In the genomic region with DNA sequence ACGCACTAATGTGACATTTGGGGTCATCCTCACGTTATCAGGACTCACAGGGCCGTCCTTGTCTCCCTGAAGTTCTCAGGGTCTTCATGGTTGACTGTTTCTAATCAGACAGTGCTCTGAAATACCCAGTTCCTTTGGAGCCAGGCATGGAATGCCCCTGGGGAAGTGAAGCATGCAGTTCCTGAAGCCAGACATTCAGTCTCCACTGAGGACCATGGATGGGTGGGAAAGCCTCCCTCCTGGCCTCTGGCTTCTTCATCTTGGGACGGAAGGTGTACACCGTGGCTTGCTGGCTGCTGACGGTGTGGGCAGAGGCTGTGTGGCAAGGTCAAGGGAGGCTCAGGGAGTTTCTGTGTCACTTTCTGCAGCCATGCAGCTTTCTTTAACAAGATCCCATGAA, we compare ENCODE assay signal across 17 mouse cellular contexts.
DNase-seq lines count a peak whose midpoint lies in the region; ATAC-seq lines count a peak whose summit lies in the region.
"Had no signal": no experiment of that assay in that cellular context is flagged by ENCODE, and none has a peak within 500 bp of the region (broad histone marks: within the 10 kb centered on the region; RNA-seq: fewer than 3 reads in every experiment).

No protein-coding gene starts in this region.

- H3K9ac ChIP-seq in midbrain, embryonic 11.5 days (ENCODE audit: low read length), result no peak overlapping the region
- H3K9ac ChIP-seq in midbrain, embryonic 14.5 days (replicated peaks; ENCODE audit: low read length), result no peak overlapping the region
- H3K9ac ChIP-seq in kidney, embryonic 15.5 days, result no peak overlapping the region
- H3K9ac ChIP-seq in stomach, embryonic 16.5 days (ENCODE audit: low read length), result no peak overlapping the region
- H3K9ac ChIP-seq in forebrain, embryonic 13.5 days, result no peak overlapping the region
- H3K9ac ChIP-seq: heart, embryonic 13.5 days; hindbrain, embryonic 13.5 days; liver, embryonic 13.5 days; neural tube, embryonic 12.5 days had no signal

- peak overlapping the region; percentile 62 for H3K27ac ChIP-seq in heart, embryonic 10.5 days
- H3K27ac ChIP-seq in midbrain, embryonic 11.5 days (ENCODE audit: low read depth, low read length), result no peak overlapping the region
- H3K27ac ChIP-seq in midbrain, embryonic 14.5 days (replicated peaks; ENCODE audit: low read depth, low read length), result no peak overlapping the region
- H3K27ac ChIP-seq in kidney, embryonic 15.5 days, result peak overlapping the region; percentile 83
- H3K27ac ChIP-seq in stomach, embryonic 16.5 days (ENCODE audit: low read length), result peak overlapping the region; percentile 13; the same call in 1 of the 2 replicates
- no peak overlapping the region for H3K27ac ChIP-seq in forebrain, embryonic 13.5 days
- H3K27ac ChIP-seq: hindbrain, embryonic 13.5 days; liver, embryonic 13.5 days; macrophage; neural tube, embryonic 12.5 days had no signal

- H3K4me3 ChIP-seq in heart, embryonic 10.5 days, result no peak overlapping the region
- no peak overlapping the region for H3K4me3 ChIP-seq in midbrain, embryonic 11.5 days (ENCODE audit: low read depth, low read length)
- H3K4me3 ChIP-seq in midbrain, embryonic 14.5 days (replicated peaks; ENCODE audit: low read depth, low read length), result no peak overlapping the region
- H3K4me3 ChIP-seq in kidney, embryonic 15.5 days (replicated peaks), result no peak overlapping the region
- no peak overlapping the region for H3K4me3 ChIP-seq in stomach, embryonic 16.5 days (replicated peaks; ENCODE audit: low read length)
- no peak overlapping the region for H3K4me3 ChIP-seq in forebrain, embryonic 13.5 days
- H3K4me3 ChIP-seq: heart, embryonic 13.5 days; hindbrain, embryonic 13.5 days; liver, embryonic 13.5 days; neural tube, embryonic 12.5 days had no signal

- no peaks in the 10 kb centered on the region for H3K27me3 ChIP-seq in heart, embryonic 10.5 days (ENCODE audit: insufficient read depth, poor library complexity, severe bottlenecking)
- no peaks in the 10 kb centered on the region for H3K27me3 ChIP-seq in midbrain, embryonic 11.5 days (ENCODE audit: control insufficient read depth, insufficient read depth, low read length)
- no peaks in the 10 kb centered on the region for H3K27me3 ChIP-seq in midbrain, embryonic 14.5 days (ENCODE audit: control insufficient read depth, insufficient read depth, low read length)
- H3K27me3 ChIP-seq in kidney, embryonic 15.5 days, result no peaks in the 10 kb centered on the region
- H3K27me3 ChIP-seq in stomach, embryonic 16.5 days (ENCODE audit: control insufficient read depth, insufficient read depth, low read length), result no peaks in the 10 kb centered on the region
- H3K27me3 ChIP-seq in forebrain, embryonic 13.5 days, result no peaks in the 10 kb centered on the region
- H3K27me3 ChIP-seq: heart, embryonic 13.5 days; liver, embryonic 13.5 days had no signal

- WGBS in heart, embryonic 10.5 days, result 56% methylated on average over 6 of the region's 6 CpGs
- WGBS in midbrain, embryonic 11.5 days, result 58% methylated on average over 6 of the region's 6 CpGs
- WGBS in midbrain, embryonic 14.5 days, result 57% methylated on average over 6 of the region's 6 CpGs
- WGBS in kidney, embryonic 15.5 days, result 19% methylated on average over 6 of the region's 6 CpGs
- WGBS in stomach, embryonic 16.5 days, result 71% methylated on average over 6 of the region's 6 CpGs
- WGBS in forebrain, embryonic 13.5 days, result 74% methylated on average over 6 of the region's 6 CpGs

- no peaks in the 10 kb centered on the region for H3K36me3 ChIP-seq in heart, embryonic 10.5 days
- H3K36me3 ChIP-seq in midbrain, embryonic 11.5 days (ENCODE audit: control insufficient read depth, insufficient read depth, low read length), result no peaks in the 10 kb centered on the region
- no peaks in the 10 kb centered on the region for H3K36me3 ChIP-seq in midbrain, embryonic 14.5 days (ENCODE audit: control insufficient read depth, insufficient read depth, low read length)
- no peaks in the 10 kb centered on the region for H3K36me3 ChIP-seq in kidney, embryonic 15.5 days
- no peaks in the 10 kb centered on the region for H3K36me3 ChIP-seq in stomach, embryonic 16.5 days (ENCODE audit: control insufficient read depth, insufficient read depth, low read length)
- H3K36me3 ChIP-seq in forebrain, embryonic 13.5 days (ENCODE audit: poor library complexity, severe bottlenecking), result no peaks in the 10 kb centered on the region
- H3K36me3 ChIP-seq: heart, embryonic 13.5 days; hindbrain, embryonic 13.5 days; liver, embryonic 13.5 days; neural tube, embryonic 12.5 days had no signal

- ATAC-seq in midbrain, embryonic 11.5 days (ENCODE audit: low FRiP score), result no peak
- ATAC-seq in midbrain, embryonic 14.5 days (ENCODE audit: low FRiP score, low TSS enrichment), result no peak
- peak; percentile 74 for ATAC-seq in kidney, embryonic 15.5 days (replicated peaks; ENCODE audit: low FRiP score)
- no peak for ATAC-seq in stomach, embryonic 16.5 days (ENCODE audit: insufficient read depth, low FRiP score)
- no peak for ATAC-seq in forebrain, embryonic 13.5 days

- H3K4me2 ChIP-seq in midbrain, embryonic 11.5 days, result no peak overlapping the region
- no peak overlapping the region for H3K4me2 ChIP-seq in midbrain, embryonic 14.5 days (ENCODE audit: low read length)
- H3K4me2 ChIP-seq in kidney, embryonic 15.5 days, result no peak overlapping the region
- H3K4me2 ChIP-seq in stomach, embryonic 16.5 days (ENCODE audit: low read depth, low read length), result no peak overlapping the region
- no peak overlapping the region for H3K4me2 ChIP-seq in forebrain, embryonic 13.5 days
- H3K4me2 ChIP-seq: hindbrain, embryonic 13.5 days; liver, embryonic 13.5 days had no signal

- no peaks in the 10 kb centered on the region for H3K9me3 ChIP-seq in heart, embryonic 10.5 days
- H3K9me3 ChIP-seq in midbrain, embryonic 11.5 days (ENCODE audit: control insufficient read depth, low read length), result no peaks in the 10 kb centered on the region
- H3K9me3 ChIP-seq in midbrain, embryonic 14.5 days (ENCODE audit: control insufficient read depth, low read length), result no peaks in the 10 kb centered on the region
- H3K9me3 ChIP-seq in kidney, embryonic 15.5 days (replicated peaks), result no peaks in the 10 kb centered on the region
- H3K9me3 ChIP-seq in stomach, embryonic 16.5 days (replicated peaks; ENCODE audit: control insufficient read depth, low read length), result no peaks in the 10 kb centered on the region
- no peaks in the 10 kb centered on the region for H3K9me3 ChIP-seq in forebrain, embryonic 13.5 days (replicated peaks)
- H3K9me3 ChIP-seq: heart, embryonic 13.5 days; liver, embryonic 13.5 days; neural tube, embryonic 12.5 days had no signal

- H3K4me1 ChIP-seq in heart, embryonic 10.5 days, result peaks cover 21% of the 10 kb centered on the region
- H3K4me1 ChIP-seq in midbrain, embryonic 11.5 days (ENCODE audit: control insufficient read depth, insufficient read depth, low read length), result peaks cover 3% of the 10 kb centered on the region; the same call in 1 of the 2 replicates
- no peaks in the 10 kb centered on the region for H3K4me1 ChIP-seq in midbrain, embryonic 14.5 days (ENCODE audit: control insufficient read depth, insufficient read depth, low read length)
- peaks cover 31% of the 10 kb centered on the region for H3K4me1 ChIP-seq in kidney, embryonic 15.5 days
- peaks cover 19% of the 10 kb centered on the region for H3K4me1 ChIP-seq in stomach, embryonic 16.5 days (ENCODE audit: control insufficient read depth, insufficient read depth, low read length)
- 0 out of 2 replicates have a peak, but pooled peaks cover 5% of the 10 kb centered on the region for H3K4me1 ChIP-seq in forebrain, embryonic 13.5 days

- DNase-seq in heart, embryonic 10.5 days (ENCODE audit: low spot score), result no peak
- DNase-seq in heart, postnatal 4 days, result no peak
- DNase-seq in midbrain, embryonic 11.5 days (ENCODE audit: low spot score, missing footprints), result peak; percentile 78
- DNase-seq in midbrain, embryonic 14.5 days, result no peak
- no peak for DNase-seq in adrenal gland, adult 18-20 months (ENCODE audit: low spot score in 2 of 2)
- DNase-seq: adrenal gland, postnatal 10 days; cerebellum, adult 9-10 months; gastrocnemius, postnatal 36 days; liver, embryonic 13.5 days; thymus, adult 18-20 months had no signal

Comparison
In these comparisons a context has a peak if more than half of its experiments do, and no peak if none do; other contexts are left out.
1. H3K27ac ChIP-seq: peak in heart, embryonic 10.5 days (single experiment), kidney, embryonic 15.5 days (single experiment) and stomach, embryonic 16.5 days (single experiment); none in midbrain, embryonic 11.5 days (single experiment), midbrain, embryonic 14.5 days (single experiment) and forebrain, embryonic 13.5 days (single experiment).